Mouse (Mus musculus): ENCODE data around the gene Abcd3. TPM values are rescaled to one million over a fixed set of nuclear protein-coding genes. Genes with fewer than 3 reads are reported as not detected.
A peak's percentile ranks its signal among the peaks of the same experiment; 100 is the strongest.

Abcd3 gene
- polyA plus RNA-seq (2015; fragmentation: Nextera tagmentation; extraction: Ambion mirVana), result 20.7 and 27.9 TPM in 2 replicates

GRCm38 (mm10) chr3:121814877-121815548 is at the start of gene Abcd3:
Gene Abcd3 (minus strand): TSS chr3:121815302.
- Histone ChIP-seq H3K4me3 (replicated peaks) (peak within 1 kb of the TSS; percentile 82), H3K36me3 (no peaks in the 10 kb centered on the region), H3K27ac (peak within 1 kb of the TSS; percentile 88), H3K9ac (peak within 1 kb of the TSS; percentile 85), H3K9me3 (replicated peaks) (no peaks in the 10 kb centered on the region), H3K4me2 (peak within 1 kb of the TSS; percentile 84), H3K27me3 (no peaks in the 10 kb centered on the region), H3K4me1 (replicated peaks) (peaks cover 25% of the 10 kb centered on the region)
- WGBS (ENCODE audit: insufficient replicate concordance), result under 1% methylated on average over 98 of the region's 99 CpGs
- peak; percentile 89 for ATAC-seq (ENCODE audit: low read depth)
- peak; percentile 70 for DNase-seq

- Histone ChIP-seq H3K9ac (no peak overlapping the region), H3K4me1 (replicated peaks) (no peaks in the 10 kb centered on the region), H3K4me2 (no peak overlapping the region), H3K27ac (no peak overlapping the region), H3K27me3 (no peaks in the 10 kb centered on the region), H3K9me3 (replicated peaks) (no peaks in the 10 kb centered on the region), H3K36me3 (no peaks in the 10 kb centered on the region), H3K4me3 (replicated peaks) (no peak overlapping the region)
- WGBS (ENCODE audit: insufficient replicate concordance), result 51% methylated on average over 5 of the region's 5 CpGs
- no peak for DNase-seq
- no peak for ATAC-seq (ENCODE audit: low read depth)
Observed at GRCm38 (mm10) chr3:121859142-121859541, 44.0 kb upstream of the Abcd3 start.

- no peak overlapping the region for H3K4me3 ChIP-seq (replicated peaks)
- DNase-seq (no peak), ATAC-seq (ENCODE audit: low read depth) (no peak)
- no peak overlapping the region for H3K27ac ChIP-seq
- WGBS (ENCODE audit: insufficient replicate concordance), result 75% methylated on average over 4 of the region's 4 CpGs
- no peaks in the 10 kb centered on the region for H3K9me3 ChIP-seq (replicated peaks)
- no peak overlapping the region for H3K9ac ChIP-seq
- H3K4me2 ChIP-seq, result no peak overlapping the region
- H3K36me3 ChIP-seq, result no peaks in the 10 kb centered on the region
- no peaks in the 10 kb centered on the region for H3K4me1 ChIP-seq (replicated peaks)
- no peaks in the 10 kb centered on the region for H3K27me3 ChIP-seq
Observed at GRCm38 (mm10) chr3:121856131-121856530, 41.0 kb upstream of the Abcd3 start.

GRCm38 (mm10) chr3:121853781-121854520 is 38.8 kb upstream of the Abcd3 start:
- Histone ChIP-seq H3K36me3 (no peaks in the 10 kb centered on the region), H3K4me1 (replicated peaks) (no peaks in the 10 kb centered on the region), H3K27me3 (no peaks in the 10 kb centered on the region), H3K9me3 (replicated peaks) (no peaks in the 10 kb centered on the region), H3K9ac (no peak overlapping the region), H3K27ac (0 out of 2 replicates have a peak overlapping the region, but pooled peaks have one; percentile 24), H3K4me2 (peak overlapping the region; percentile 3; the same call in 1 of the 2 replicates), H3K4me3 (replicated peaks) (no peak overlapping the region)
- ATAC-seq (ENCODE audit: low read depth) (peak; percentile 49; the same call in 1 of the 2 replicates), DNase-seq (no peak)
- 57% methylated on average over 5 of the region's 5 CpGs for WGBS (ENCODE audit: insufficient replicate concordance)

GRCm38 (mm10) chr3:121852074-121852826 is 37.1 kb upstream of the Abcd3 start:
- DNase-seq (no peak), ATAC-seq (ENCODE audit: low read depth) (peak; percentile 75)
- Histone ChIP-seq H3K36me3 (no peaks in the 10 kb centered on the region), H3K27me3 (no peaks in the 10 kb centered on the region), H3K9ac (no peak overlapping the region), H3K4me3 (replicated peaks) (no peak overlapping the region), H3K27ac (no peak overlapping the region), H3K4me1 (replicated peaks) (no peaks in the 10 kb centered on the region), H3K9me3 (replicated peaks) (no peaks in the 10 kb centered on the region), H3K4me2 (no peak overlapping the region)
- WGBS (ENCODE audit: insufficient replicate concordance), result 31% methylated on average over 4 of the region's 4 CpGs

GRCm38 (mm10) chr3:121851006-121851405 is 35.9 kb upstream of the Abcd3 start:
- no peak for DNase-seq
- Histone ChIP-seq H3K36me3 (no peaks in the 10 kb centered on the region), H3K4me1 (replicated peaks) (no peaks in the 10 kb centered on the region), H3K9me3 (replicated peaks) (no peaks in the 10 kb centered on the region), H3K9ac (no peak overlapping the region), H3K27ac (no peak overlapping the region), H3K27me3 (no peaks in the 10 kb centered on the region), H3K4me2 (no peak overlapping the region), H3K4me3 (replicated peaks) (no peak overlapping the region)
- 68% methylated on average over 3 of the region's 3 CpGs for WGBS (ENCODE audit: insufficient replicate concordance)
- no peak for ATAC-seq (ENCODE audit: low read depth)

GRCm38 (mm10) chr3:121850381-121850780 is 35.3 kb upstream of the Abcd3 start:
- Histone ChIP-seq H3K27me3 (no peaks in the 10 kb centered on the region), H3K9ac (no peak overlapping the region), H3K36me3 (no peaks in the 10 kb centered on the region), H3K4me2 (no peak overlapping the region), H3K4me1 (replicated peaks) (no peaks in the 10 kb centered on the region), H3K9me3 (replicated peaks) (no peaks in the 10 kb centered on the region), H3K4me3 (replicated peaks) (no peak overlapping the region), H3K27ac (no peak overlapping the region)
- DNase-seq (no peak), ATAC-seq (ENCODE audit: low read depth) (no peak)
- 76% methylated on average over 4 of the region's 4 CpGs for WGBS (ENCODE audit: insufficient replicate concordance)

GRCm38 (mm10) chr3:121847296-121847695 is 32.2 kb upstream of the Abcd3 start:
- ATAC-seq (ENCODE audit: low read depth), result no peak
- Histone ChIP-seq H3K9me3 (replicated peaks) (no peaks in the 10 kb centered on the region), H3K36me3 (no peaks in the 10 kb centered on the region), H3K4me3 (replicated peaks) (no peak overlapping the region), H3K4me2 (no peak overlapping the region), H3K9ac (no peak overlapping the region), H3K27me3 (no peaks in the 10 kb centered on the region), H3K27ac (no peak overlapping the region), H3K4me1 (replicated peaks) (no peaks in the 10 kb centered on the region)
- DNase-seq, result no peak

- 76% methylated on average over 6 of the region's 6 CpGs for WGBS (ENCODE audit: insufficient replicate concordance)
- 0 out of 2 replicates have a peak, but pooled peaks have one; percentile 15 for ATAC-seq (ENCODE audit: low read depth)
Observed at GRCm38 (mm10) chr3:121844658-121845057, 29.6 kb upstream of the Abcd3 start.

GRCm38 (mm10) chr3:121844013-121844412 is 28.9 kb upstream of the Abcd3 start:
- no peak for ATAC-seq (ENCODE audit: low read depth)
- H3K27me3 ChIP-seq, result no peaks in the 10 kb centered on the region

More at GRCm38 (mm10) chr3:121844658-121845057, 29.6 kb upstream of the Abcd3 start:
- Histone ChIP-seq H3K27ac (no peak overlapping the region), H3K27me3 (no peaks in the 10 kb centered on the region), H3K36me3 (no peaks in the 10 kb centered on the region), H3K4me2 (no peak overlapping the region), H3K9me3 (replicated peaks) (no peaks in the 10 kb centered on the region), H3K4me3 (replicated peaks) (no peak overlapping the region), H3K4me1 (replicated peaks) (peaks cover 8% of the 10 kb centered on the region; the same call in 1 of the 2 replicates), H3K9ac (no peak overlapping the region)
- DNase-seq, result no peak

GRCm38 (mm10) chr3:121843254-121843653 is 28.2 kb upstream of the Abcd3 start:
- Histone ChIP-seq H3K4me3 (replicated peaks) (no peak overlapping the region), H3K4me2 (no peak overlapping the region), H3K4me1 (replicated peaks) (peaks cover 8% of the 10 kb centered on the region; the same call in 1 of the 2 replicates), H3K27ac (no peak overlapping the region), H3K27me3 (no peaks in the 10 kb centered on the region), H3K9me3 (replicated peaks) (no peaks in the 10 kb centered on the region), H3K36me3 (no peaks in the 10 kb centered on the region), H3K9ac (no peak overlapping the region)
- DNase-seq, result no peak
- WGBS (ENCODE audit: insufficient replicate concordance), result 74% methylated on average over 5 of the region's 5 CpGs
- no peak for ATAC-seq (ENCODE audit: low read depth)

More at GRCm38 (mm10) chr3:121844013-121844412, 28.9 kb upstream of the Abcd3 start:
- H3K4me2 ChIP-seq, result no peak overlapping the region
- H3K4me3 ChIP-seq (replicated peaks), result no peak overlapping the region
- 58% methylated on average over 3 of the region's 3 CpGs for WGBS (ENCODE audit: insufficient replicate concordance)
- no peak overlapping the region for H3K27ac ChIP-seq
- H3K9ac ChIP-seq, result no peak overlapping the region
- H3K36me3 ChIP-seq, result no peaks in the 10 kb centered on the region
- DNase-seq, result no peak
- H3K9me3 ChIP-seq (replicated peaks), result no peaks in the 10 kb centered on the region
- H3K4me1 ChIP-seq (replicated peaks), result peaks cover 8% of the 10 kb centered on the region; the same call in 1 of the 2 replicates

All from liver, embryonic 13.5 days (tissue).